Mouse (Mus musculus) adrenal gland, adult 8-10 months (tissue): ENCODE data around the gene Lrrc8e. TPM values are rescaled to one million over a fixed set of nuclear protein-coding genes. Genes with fewer than 3 reads are reported as not detected.

ENCODE experiments used
- DNase-seq: peaks from one replicate; pipeline ENCODE4 v3.0.0; 2022
- total RNA-seq, 4 experiments: library from RNA; stranded (reverse); gene quantifications; 2 replicates each; pipeline ENCODE4 v1.2.4; 2022

The Lrrc8e gene
- total RNA-seq, 4 experiments from 2014 or later, result 27.4 to 59.1 (median 32.8) TPM

DNA sequence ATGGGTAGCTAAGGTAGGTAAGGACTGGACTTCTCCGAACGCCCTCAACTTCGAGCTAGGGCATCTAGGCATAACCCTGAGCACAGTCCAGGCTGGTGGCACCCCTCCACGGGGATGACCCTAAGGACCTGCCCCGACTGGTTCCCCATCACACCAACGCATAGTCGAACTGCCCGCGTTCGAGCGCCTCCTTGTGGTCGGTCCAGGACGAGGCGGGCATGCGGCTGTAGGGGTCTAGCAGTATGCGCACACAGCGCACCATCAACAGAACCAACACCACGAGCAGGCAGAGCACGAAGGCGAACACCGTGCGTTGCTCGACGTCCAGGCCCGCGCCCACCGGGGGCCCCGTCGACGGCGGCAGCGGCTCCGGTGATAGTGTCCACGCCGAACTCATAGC is 31.6 kb downstream of the Lrrc8e start:
- DNase-seq, result no peak

DNA sequence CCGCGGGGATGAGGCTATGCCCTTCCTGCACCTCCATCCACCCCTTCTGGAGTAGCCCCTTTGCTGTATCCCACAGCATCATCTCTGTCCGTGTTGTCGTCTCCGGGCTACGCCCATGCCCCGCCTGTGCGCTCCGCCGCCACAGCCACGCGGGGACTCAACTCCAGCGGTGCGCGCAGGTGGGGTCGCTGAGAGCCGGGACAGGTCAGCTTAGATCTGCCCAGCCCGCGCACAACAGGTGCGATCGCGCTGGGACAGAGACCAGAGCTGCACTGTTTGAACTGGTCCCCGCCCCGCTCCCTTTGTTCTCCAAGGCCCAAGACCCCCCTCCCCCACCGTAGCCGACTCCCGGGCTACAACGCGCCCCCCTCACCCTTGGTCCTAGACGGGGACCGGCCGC is 32.1 kb downstream of the Lrrc8e start:
- no peak for DNase-seq

DNA sequence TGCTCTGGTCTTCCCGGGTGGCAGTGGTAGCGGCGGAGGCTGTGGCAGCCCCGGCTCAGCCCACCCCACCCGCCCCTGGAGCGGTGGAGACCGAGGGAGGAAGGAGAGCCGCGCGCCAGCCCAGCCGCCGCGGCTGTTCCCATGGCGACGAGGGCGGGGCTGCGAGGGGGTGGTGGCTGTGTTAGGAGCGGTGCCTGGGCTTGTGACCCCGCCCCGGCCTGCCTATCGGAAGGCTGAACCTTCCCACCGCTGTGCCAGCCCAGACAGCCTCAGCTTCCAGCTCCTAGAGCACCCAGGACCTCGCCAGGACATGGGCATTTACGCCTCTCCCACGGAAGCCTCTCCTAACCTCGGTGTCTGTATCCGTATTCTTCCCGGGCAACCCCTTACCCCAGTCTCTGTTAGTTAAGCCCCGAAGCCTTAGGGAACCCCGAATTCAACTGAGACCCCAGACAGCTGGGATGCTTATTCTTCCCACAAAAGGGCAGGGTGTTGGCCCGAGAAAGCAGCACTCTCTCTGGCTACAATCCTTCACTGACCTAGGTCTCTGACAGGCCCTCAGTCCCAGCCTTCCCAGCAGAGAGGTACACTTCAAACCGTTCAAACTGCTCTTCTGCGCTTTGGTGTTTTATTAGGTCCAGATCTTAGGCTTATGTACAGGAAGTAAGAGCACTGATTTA is 32.6 kb downstream of the Lrrc8e start, which contains the start of gene Ctxn1:
Gene Ctxn1, minus strand, starts transcription at position 150 of the 680 bp plus-strand sequence.
- peak; percentile 92 for DNase-seq

DNA sequence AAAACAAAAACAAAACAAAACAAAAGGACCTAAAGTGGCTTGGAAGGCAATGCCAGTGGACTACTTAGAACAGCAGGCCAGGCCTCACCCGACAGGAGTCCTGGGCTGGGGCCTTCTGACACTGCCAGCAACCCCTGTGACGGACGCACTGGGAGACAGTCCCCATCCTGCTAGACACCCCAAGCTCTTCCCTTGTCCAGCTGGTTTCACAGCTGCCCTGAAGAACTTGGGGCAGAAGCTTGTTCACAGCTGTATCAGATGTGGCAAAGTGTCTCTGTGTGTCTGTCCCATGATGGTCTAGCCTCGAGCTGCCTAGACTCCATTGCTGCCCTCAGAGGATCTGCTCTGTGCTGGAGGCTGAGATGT is 33.2 kb downstream of the Lrrc8e start:
- DNase-seq, result no peak

DNA sequence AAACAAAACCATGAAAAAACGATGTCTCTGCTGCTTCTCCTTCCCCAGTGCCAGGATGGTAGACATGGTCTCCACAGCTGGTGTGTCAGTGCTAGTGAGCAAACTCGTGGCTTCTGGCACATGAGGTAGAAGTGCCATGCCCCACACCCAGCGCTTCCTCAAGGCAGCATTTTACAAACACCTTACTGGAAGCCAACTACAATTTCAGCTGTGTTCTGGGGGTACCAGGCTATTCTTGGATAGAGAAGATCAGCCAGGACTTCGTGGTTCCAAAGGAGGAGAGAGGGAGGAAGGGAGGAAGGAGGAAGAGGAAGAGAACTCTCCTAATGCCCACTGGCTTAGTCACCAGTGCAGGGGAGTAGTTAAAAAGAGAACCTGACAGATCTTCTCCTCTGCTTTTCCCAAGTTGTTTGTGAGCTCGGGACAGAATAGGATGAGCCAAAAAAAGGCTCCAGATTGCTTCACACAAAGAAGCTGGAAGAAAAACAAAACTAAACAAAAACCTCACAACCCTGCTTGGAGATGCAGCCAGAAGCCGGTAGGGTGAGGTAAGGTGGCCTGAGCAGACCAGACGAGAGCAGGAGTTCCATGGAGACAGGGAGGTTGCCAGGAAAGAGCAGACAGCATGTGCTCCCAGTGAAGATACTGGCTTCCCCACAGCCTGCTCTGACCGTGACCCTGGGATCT is 36.6 kb downstream of the Lrrc8e start:
- no peak for DNase-seq

DNA sequence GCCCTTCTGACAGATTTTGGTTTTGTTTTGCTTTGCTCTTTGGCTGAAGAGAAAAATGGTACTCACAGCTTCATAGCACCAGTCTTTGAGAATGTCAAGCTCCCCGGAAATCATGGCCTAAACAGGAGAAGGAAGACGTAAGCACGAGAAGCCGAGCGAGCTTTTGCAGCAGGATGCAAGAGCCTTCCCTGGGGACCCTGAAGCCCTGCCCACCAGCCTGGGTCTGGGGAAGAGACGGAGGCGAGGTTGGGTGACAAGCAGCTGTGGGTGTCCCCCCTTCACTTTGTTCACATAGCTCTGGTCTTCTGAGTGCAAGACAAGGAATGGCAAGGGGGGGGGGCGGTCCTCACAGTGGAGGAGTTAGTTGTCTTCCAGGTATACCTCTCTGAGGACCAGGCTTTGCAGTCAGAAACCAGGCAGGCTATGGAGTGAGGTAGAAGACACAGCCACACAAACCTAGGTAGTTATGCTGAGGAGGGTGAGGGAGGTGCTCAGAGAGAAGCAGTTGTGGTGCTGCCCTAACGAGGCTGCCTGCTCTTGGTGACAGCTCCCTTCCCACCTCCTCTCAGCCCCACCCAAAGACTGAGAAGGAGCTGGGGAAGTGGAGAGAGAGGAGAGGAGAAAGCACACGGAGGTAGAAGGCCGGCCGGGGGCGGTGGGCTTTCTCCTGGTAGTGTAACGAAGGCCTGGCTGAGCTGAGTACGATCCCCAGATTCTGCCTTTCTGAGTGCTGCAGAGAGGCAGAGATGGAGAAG is 38.7 kb downstream of the Lrrc8e start:
- DNase-seq, result no peak

DNA sequence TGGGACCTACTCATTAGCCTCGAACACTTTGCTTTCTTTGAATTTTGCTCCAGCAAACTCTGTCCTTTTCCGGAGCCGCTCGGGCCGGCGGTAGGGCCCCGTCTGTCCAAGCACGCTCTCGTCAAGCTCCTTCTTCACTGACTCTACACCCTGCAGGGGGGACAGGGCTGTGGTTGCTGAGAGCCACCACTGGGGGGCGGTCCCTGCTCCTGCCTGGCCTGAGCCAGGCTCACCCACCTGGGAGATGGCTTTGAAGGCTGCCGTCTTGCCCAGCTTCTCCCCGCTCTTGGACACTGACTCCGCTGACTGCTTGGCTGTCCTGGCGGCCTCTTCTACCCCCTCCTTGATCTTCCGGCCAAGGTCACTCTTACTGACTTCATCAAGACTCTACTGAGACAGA is 41.0 kb downstream of the Lrrc8e start:
- DNase-seq, result peak; percentile 9

DNA sequence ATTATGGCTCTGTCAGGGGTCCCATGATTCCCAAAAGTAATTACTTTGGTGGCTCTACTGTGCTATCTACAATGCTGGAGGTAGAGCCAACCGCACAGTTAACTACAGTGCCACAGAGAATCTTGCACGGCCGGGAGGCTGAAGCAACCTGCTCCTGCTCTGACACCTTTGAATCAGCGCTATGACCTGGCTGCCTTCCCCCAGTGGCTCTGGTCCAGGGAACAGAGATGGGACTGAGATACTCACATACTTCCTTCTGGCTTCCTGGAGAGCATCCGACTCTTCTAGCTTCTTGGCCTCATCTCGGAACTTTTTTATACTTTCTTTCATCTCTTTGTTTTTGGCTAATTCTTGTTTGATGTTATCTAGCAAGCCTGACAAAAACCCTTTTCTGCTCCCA is 43.0 kb downstream of the Lrrc8e start:
- no peak for DNase-seq

DNA sequence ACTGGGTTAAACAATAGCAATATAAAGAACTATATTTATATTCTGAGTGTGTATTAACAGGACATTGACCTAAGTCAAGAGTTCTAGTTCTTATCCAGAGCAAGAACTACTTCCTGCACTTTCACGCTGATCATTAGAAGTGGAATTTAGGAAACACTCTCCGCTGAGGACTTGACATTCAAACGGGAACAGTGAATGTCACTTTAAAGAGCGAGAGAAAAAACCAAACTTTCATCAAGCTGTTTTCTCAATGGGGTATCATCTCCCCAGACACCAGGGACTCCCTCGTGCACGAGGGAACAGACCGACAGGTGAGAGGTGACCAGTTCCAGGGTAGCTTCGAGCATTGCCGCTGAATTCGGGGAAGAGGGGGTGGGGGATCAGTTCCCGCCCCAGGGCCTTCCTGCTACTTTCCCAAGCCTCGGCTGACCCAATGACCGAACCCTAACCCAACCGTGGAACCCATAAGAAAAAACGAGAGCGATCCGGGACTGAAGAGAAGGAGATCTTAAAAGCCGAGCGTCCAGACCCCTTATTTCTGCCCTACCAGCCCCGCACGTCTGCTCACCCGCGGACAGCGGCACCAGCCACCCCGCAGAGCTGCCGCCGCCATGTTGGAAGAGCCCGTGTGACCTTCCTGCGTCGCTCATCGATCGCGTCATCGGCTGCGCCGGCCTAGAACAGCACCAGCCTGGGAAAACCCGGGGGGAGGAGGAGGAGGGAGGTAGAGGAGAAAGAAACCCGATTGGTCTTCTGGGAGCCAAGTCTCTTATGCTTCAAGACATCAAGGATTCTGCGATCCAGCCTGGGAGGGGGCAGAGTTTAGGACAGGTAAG is 48.9 kb downstream of the Lrrc8e start, which contains the start of gene Timm44:
Gene Timm44, minus strand, starts transcription at position 639 of the 836 bp plus-strand sequence.
- peak; percentile 95 for DNase-seq

DNA sequence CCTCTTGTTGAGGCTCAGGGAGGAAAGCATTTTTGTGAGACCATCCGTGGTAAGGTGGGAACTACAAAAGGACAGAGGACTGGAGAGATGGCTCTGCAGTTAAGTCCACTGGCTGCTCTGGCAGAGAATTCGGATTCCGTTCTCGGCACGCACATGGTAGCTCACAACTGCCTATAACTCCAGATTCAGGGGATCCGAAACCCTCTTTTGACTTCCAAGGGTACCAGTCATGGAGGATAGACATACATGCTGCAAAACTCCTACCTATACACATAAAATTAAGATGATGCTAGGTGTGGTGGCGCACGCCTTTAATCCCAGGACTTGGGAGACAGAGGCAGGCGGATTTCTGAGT is 49.5 kb downstream of the Lrrc8e start:
- no peak for DNase-seq

Other genes with a start within 250 kb of the Lrrc8e start
- 1 to 10 TPM; 1.2 to 4.3 (median 2.1) TPM for gene Cd209f, start 121.0 kb upstream of the Lrrc8e start, total RNA-seq
- gene Cd209g, start 92.7 kb upstream of the Lrrc8e start, total RNA-seq, result 1 to 10 TPM in 1 of 4 experiments, under 1 TPM in 3; 0.35 to 1.2 (median 0.67) TPM
- 10 to 100 TPM; 40.0 to 81.6 (median 54.5) TPM for gene Evi5l, start 60.3 kb upstream of the Lrrc8e start, total RNA-seq
- 10 to 100 TPM in 2 of 4 experiments, 1 to 10 TPM in 2; 5.8 to 12.8 (median 9.8) TPM for gene Prr36, start 9.4 kb upstream of the Lrrc8e start, total RNA-seq
- gene Map2k7, start 11.9 kb downstream of the Lrrc8e start, total RNA-seq, result 100 to 1,000 TPM in 3 of 4 experiments, 10 to 100 TPM in 1; 90.9 to 127 (median 124) TPM
- gene Gm49320, start 12.0 kb downstream of the Lrrc8e start, total RNA-seq, result 1 to 10 TPM; 1.0 to 7.5 (median 3.6) TPM
- gene Tgfbr3l, start 21.4 kb downstream of the Lrrc8e start, total RNA-seq, result 10 to 100 TPM in 3 of 4 experiments, 1 to 10 TPM in 1; 8.9 to 50.3 (median 28.2) TPM
- gene Snapc2, start 26.3 kb downstream of the Lrrc8e start, total RNA-seq, result 10 to 100 TPM; 32.5 to 39.9 (median 35.6) TPM
- gene Ctxn1, start 32.4 kb downstream of the Lrrc8e start, total RNA-seq, result 10 to 100 TPM in 2 of 4 experiments, 1 to 10 TPM in 2; 6.9 to 13.5 (median 11.0) TPM
- 100 to 1,000 TPM in 2 of 4 experiments, 10 to 100 TPM in 2; 89.7 to 126 (median 102) TPM for gene Timm44, start 49.1 kb downstream of the Lrrc8e start, total RNA-seq
- gene Ccl25, start 98.4 kb downstream of the Lrrc8e start, total RNA-seq, result 10 to 100 TPM; 16.2 to 23.5 (median 16.9) TPM
- 100 to 1,000 TPM in 1 of 4 experiments, 10 to 100 TPM in 3; 77.7 to 108 (median 85.4) TPM for gene Elavl1, start 98.6 kb downstream of the Lrrc8e start, total RNA-seq